Mouse (Mus musculus) intestine, postnatal 0 days (tissue): ENCODE measurements at regions not wholly inside any gene's neighbourhood (a gene's known extent, or its start where the extent isn't known, plus 50 kb on each side); places are given as distances from the start of the nearest gene placed in this dataset.
A peak's percentile ranks its signal among the peaks of the same experiment; 100 is the strongest.

Experiments
- ATAC-seq: fragments of 200-750 bp; cut with Nextera tagmentation; 2 replicates; pipeline ENCODE4 v1.8.0; 2017; ENCODE audit warnings: mild to moderate bottlenecking, moderate TSS enrichment, moderate library complexity
- H3K27ac ChIP-seq: fragments of 300-500 bp; sonication (generic); 2 replicates; pipeline ENCODE4 v1.5.1; 2014; ENCODE audit warnings: mild to moderate bottlenecking, low read depth, low read length, moderate library complexity
- H3K27me3 ChIP-seq: fragments of 300-500 bp; sonication (generic); replicated peaks from 2 replicates; pipeline ENCODE4 v1.6.1; 2014; ENCODE audit warnings: low read length, mixed read lengths; ENCODE audit not compliant: control insufficient read depth, insufficient read depth
- H3K36me3 ChIP-seq: fragments of 300-500 bp; sonication (generic); 2 replicates; pipeline ENCODE4 v1.6.1; 2014; ENCODE audit warnings: mild to moderate bottlenecking, moderate library complexity; ENCODE audit not compliant: control insufficient read depth, insufficient read depth
- H3K4me1 ChIP-seq: fragments of 300-500 bp; sonication (generic); replicated peaks from 2 replicates; pipeline ENCODE4 v1.6.1; 2014; ENCODE audit warnings: antibody characterized with exemption, low read length, mixed read lengths; ENCODE audit not compliant: control insufficient read depth, insufficient read depth
- H3K4me2 ChIP-seq: fragments of 300-500 bp; sonication (generic); replicated peaks from 2 replicates; pipeline ENCODE4 v1.6.1; 2014; ENCODE audit warnings: low read depth, mild to moderate bottlenecking, moderate library complexity
- H3K4me3 ChIP-seq: fragments of 300-500 bp; sonication (generic); 2 replicates; pipeline ENCODE4 v1.5.1; 2014; ENCODE audit warnings: low read depth, low read length
- H3K9ac ChIP-seq: fragments of 300-500 bp; sonication (generic); 2 replicates; pipeline ENCODE4 v1.6.1; 2014; ENCODE audit warnings: mild to moderate bottlenecking, low read depth, low read length
- H3K9me3 ChIP-seq: fragments of 300-500 bp; sonication (generic); 2 replicates; pipeline ENCODE4 v1.6.1; 2016; ENCODE audit warnings: mixed run types; ENCODE audit not compliant: control insufficient read depth
- CTCF ChIP-seq: sonication (generic); IDR thresholded peaks from 2 replicates; pipeline ENCODE4 v1.5.1; 2016; ENCODE audit warnings: low read depth, mild to moderate bottlenecking, control low read depth, antibody characterized with exemption, moderate library complexity
- WGBS: fragments of 180-500 bp; shearing (Covaris S2); extraction: QIAGEN DNeasy Blood & Tissue Kit; methylation state at CpG from one replicate; pipeline ENCODE4 v1.1.7; 2014; 5-methylcytosine and 5-hydroxymethylcytosine counted together

DNA sequence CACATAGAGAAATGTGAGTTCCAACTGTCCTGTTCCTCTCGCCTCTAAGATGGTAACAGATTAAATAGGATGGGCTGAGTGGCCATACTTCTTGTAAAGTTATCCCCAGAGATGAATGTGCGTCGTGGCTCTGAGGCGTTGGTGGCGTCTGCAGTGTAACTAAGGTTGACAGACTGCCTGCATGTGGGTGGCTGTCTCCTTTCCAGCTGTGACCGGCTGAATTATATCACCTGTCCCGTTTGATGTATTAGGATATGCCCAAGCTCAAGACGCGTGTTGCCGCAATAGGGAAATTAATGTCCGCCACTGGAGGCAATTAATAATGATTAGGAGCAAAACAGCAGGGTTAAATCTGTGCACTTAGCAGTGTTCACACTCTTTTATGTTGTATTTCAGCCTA, 240.9 kb downstream of the Skap2 start:
- Histone ChIP-seq H3K4me3 (no peak overlapping the region), H3K4me1 (no peaks in the 10 kb centered on the region), H3K9ac (no peak overlapping the region), H3K9me3 (no peaks in the 10 kb centered on the region), H3K27me3 (no peaks in the 10 kb centered on the region), H3K27ac (no peak overlapping the region), H3K4me2 (no peak overlapping the region), H3K36me3 (no peaks in the 10 kb centered on the region)
- no peak for TF ChIP-seq CTCF
- WGBS, result 58% methylated on average over 11 of the region's 11 CpGs
- ATAC-seq, result no peak

DNA sequence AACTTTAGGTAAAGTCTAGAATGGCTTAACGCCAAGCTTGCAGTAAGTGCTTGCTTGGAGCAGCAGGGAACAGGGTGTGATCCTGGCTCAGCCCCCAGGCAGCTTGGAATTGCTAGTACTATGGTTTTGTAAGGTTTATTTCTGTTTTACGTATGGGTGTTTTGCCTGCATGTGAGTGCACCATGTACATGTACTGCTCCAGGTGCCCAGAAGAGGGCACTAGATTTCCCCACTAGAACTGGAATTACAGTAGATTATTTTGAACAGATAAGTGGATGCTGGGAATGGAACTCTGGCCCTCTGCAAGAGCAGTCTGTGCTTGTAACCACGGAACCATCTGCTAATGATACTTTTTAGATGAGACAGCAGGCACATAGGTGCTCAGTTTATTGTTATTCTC, 237.6 kb downstream of the Skap2 start:
- no peak overlapping the region for H3K4me3 ChIP-seq
- H3K36me3 ChIP-seq, result no peaks in the 10 kb centered on the region
- ATAC-seq, result no peak
- no peak overlapping the region for H3K27ac ChIP-seq
- 80% methylated on average over 3 of the region's 3 CpGs for WGBS
- no peak overlapping the region for H3K4me2 ChIP-seq
- peak; percentile 57 for TF ChIP-seq CTCF
- H3K4me1 ChIP-seq, result no peaks in the 10 kb centered on the region
- H3K9ac ChIP-seq, result no peak overlapping the region
- no peaks in the 10 kb centered on the region for H3K27me3 ChIP-seq
- no peaks in the 10 kb centered on the region for H3K9me3 ChIP-seq

DNA sequence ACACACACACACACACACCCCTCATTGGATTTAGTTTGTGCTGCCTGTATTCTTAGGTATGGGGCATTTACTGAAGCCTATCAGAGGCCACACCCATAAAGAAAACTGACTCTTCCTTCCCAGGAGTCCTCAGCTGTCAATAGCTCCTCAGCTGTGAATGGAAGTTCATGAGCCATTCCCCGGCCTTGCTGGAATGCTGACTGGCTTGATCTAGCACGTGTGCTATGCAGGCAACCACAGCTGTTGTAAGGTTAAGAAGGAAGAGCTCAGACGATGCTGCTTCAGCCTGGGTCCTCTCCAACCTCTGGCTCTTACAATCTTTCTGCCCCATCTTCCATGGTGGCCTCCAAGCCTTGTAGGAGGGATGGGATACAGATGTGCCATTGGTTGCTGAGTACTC, 226.7 kb downstream of the Skap2 start:
- H3K9me3 ChIP-seq, result no peaks in the 10 kb centered on the region
- H3K4me1 ChIP-seq, result no peaks in the 10 kb centered on the region
- H3K27me3 ChIP-seq, result no peaks in the 10 kb centered on the region
- no peak overlapping the region for H3K4me2 ChIP-seq
- H3K36me3 ChIP-seq, result no peaks in the 10 kb centered on the region
- TF ChIP-seq CTCF, result no peak
- no peak overlapping the region for H3K9ac ChIP-seq
- no peak for ATAC-seq
- no peak overlapping the region for H3K4me3 ChIP-seq
- WGBS, result 31% methylated on average over 3 of the region's 3 CpGs
- no peak overlapping the region for H3K27ac ChIP-seq

DNA sequence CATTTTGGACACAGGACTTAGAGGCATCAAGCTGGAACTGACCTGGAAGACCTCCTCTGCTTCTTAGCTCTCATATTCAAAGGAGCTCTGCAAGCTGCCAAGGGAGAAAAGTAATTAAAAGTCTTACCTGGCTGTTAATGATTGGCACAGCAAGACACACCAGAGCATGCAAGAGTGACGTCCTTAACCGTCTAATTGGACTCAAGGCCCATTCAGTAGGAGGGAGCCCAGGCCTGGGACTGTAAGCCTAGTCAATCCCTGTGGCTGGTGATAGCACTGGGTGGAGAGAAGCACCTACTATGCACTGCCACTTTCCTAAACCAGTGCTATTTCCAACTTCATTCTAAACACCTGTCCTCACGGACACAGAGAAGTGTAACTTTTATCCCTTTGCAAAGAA, 225.5 kb downstream of the Skap2 start:
- TF ChIP-seq CTCF, result no peak
- Histone ChIP-seq H3K4me3 (no peak overlapping the region), H3K27ac (no peak overlapping the region), H3K9ac (no peak overlapping the region), H3K9me3 (no peaks in the 10 kb centered on the region), H3K27me3 (no peaks in the 10 kb centered on the region), H3K4me1 (no peaks in the 10 kb centered on the region), H3K4me2 (no peak overlapping the region), H3K36me3 (no peaks in the 10 kb centered on the region)
- 75% methylated on average over 3 of the region's 3 CpGs for WGBS
- ATAC-seq, result no peak

DNA sequence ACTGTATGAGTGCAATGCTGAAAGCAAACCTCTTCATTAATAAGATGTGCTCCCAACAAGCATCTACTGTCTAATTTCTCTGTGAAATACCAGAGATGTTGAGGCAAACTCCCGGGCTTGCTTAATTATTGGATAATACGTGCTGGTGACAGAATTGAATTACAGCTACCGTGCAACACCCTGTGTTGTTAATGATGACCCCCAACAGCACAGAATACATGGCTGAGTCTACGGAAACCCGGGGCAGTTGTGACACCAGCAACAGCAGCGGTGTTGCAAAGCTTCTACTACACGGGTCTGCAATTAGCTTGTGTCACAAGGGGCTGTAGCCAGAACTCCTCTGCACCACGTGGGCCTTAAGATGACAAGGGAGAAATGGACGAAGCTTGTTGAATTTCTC, 224.2 kb downstream of the Skap2 start:
- H3K36me3 ChIP-seq, result no peaks in the 10 kb centered on the region
- no peak overlapping the region for H3K9ac ChIP-seq
- H3K27me3 ChIP-seq, result no peaks in the 10 kb centered on the region
- no peak for ATAC-seq
- no peak overlapping the region for H3K4me2 ChIP-seq
- no peaks in the 10 kb centered on the region for H3K9me3 ChIP-seq
- H3K4me1 ChIP-seq, result no peaks in the 10 kb centered on the region
- no peak overlapping the region for H3K27ac ChIP-seq
- WGBS, result 87% methylated on average over 9 of the region's 9 CpGs
- no peak overlapping the region for H3K4me3 ChIP-seq
- no peak for TF ChIP-seq CTCF

DNA sequence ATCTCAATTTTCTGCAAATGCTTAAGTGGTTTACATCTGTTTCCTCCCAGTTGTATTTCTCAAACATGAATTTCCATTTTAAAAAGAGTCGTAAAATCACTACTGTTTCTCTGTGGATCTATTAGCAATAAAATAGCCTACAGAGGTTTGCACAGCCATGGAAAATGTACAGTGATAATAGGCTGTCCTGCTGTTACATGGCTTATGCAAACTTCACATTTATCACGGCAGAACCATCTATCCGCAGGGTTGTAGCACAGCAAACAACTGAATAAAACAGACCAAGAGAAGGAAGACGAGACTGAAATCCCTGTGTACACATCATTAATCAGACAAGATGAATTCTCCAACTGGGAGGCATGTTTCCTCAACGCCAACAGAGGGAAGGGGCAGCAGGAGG, 222.1 kb downstream of the Skap2 start:
- WGBS, result 20% methylated on average over 5 of the region's 5 CpGs
- no peaks in the 10 kb centered on the region for H3K4me1 ChIP-seq
- no peak for ATAC-seq

DNA sequence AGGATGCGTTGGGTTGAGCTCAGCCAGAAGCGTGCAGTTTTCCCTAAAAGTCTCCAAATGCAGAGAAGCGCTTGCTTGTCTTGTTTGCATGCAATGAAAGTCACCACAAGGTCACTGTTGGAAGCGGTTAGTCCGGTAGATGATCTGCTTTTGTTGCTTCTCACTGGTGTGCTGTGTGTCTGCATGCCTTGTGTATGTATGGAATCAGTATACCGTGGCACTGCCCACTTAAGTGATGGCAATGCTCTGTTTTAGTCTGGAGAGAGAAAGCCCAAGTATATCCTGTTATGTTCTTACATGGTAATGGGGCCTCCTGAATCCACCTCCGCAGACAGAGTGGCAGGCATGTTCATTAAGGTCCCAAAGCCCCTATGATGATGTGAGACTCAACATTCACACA, 221.7 kb downstream of the Skap2 start:
- 68% methylated on average over 7 of the region's 7 CpGs for WGBS
- ATAC-seq, result no peak
- H3K4me3 ChIP-seq, result no peak overlapping the region
- no peaks in the 10 kb centered on the region for H3K27me3 ChIP-seq
- no peak overlapping the region for H3K4me2 ChIP-seq
- H3K9me3 ChIP-seq, result no peaks in the 10 kb centered on the region
- no peak overlapping the region for H3K27ac ChIP-seq
- H3K4me1 ChIP-seq, result no peaks in the 10 kb centered on the region
- no peaks in the 10 kb centered on the region for H3K36me3 ChIP-seq
- TF ChIP-seq CTCF, result no peak
- H3K9ac ChIP-seq, result no peak overlapping the region

More for the DNA sequence above, 222.1 kb downstream of the Skap2 start:
- no peaks in the 10 kb centered on the region for H3K36me3 ChIP-seq
- no peak overlapping the region for H3K27ac ChIP-seq
- H3K9me3 ChIP-seq, result no peaks in the 10 kb centered on the region
- H3K4me2 ChIP-seq, result no peak overlapping the region
- H3K4me3 ChIP-seq, result no peak overlapping the region
- no peak for TF ChIP-seq CTCF
- no peak overlapping the region for H3K9ac ChIP-seq
- no peaks in the 10 kb centered on the region for H3K27me3 ChIP-seq
